Mouse (Mus musculus): ENCODE results near the gene Adgb. TPM values are rescaled to one million over a fixed set of nuclear protein-coding genes. Genes with fewer than 3 reads are reported as not detected.
"Not testable (repeated sequence)": the region's sequence is repeated elsewhere in the genome, so short reads cannot be mapped to it uniquely, and the experiment has no call there.

Adgb gene
- 0.02 TPM in 1 of 2 replicates, not detected in the other for polyA plus RNA-seq (2012; rRNA removed)

GRCm38 (mm10) chr10:10471961-10472610 lies at the start of gene Adgb:
Gene Adgb (minus strand): TSS chr10:10472326.
- WGBS = 17% methylated on average over 22 of the region's 22 CpGs
- DNase-seq (ENCODE audit: low read depth, low spot score) = no peak

- DNase-seq (ENCODE audit: low read depth, low spot score) = no peak
- WGBS = 38% methylated on average over 1 of the region's 1 CpGs
Measured at GRCm38 (mm10) chr10:10480139-10480538, 8.0 kb upstream of the Adgb start.

GRCm38 (mm10) chr10:10477429-10477828 lies 5.3 kb upstream of the Adgb start:
- WGBS = 37% methylated on average over 10 of the region's 10 CpGs
- DNase-seq (ENCODE audit: low read depth, low spot score) = not testable (repeated sequence)

- 25% methylated on average over 5 of the region's 5 CpGs for WGBS
- no peak for DNase-seq (ENCODE audit: low read depth, low spot score)
Measured at GRCm38 (mm10) chr10:10476956-10477355, 4.8 kb upstream of the Adgb start.

GRCm38 (mm10) chr10:10476549-10476948 lies 4.4 kb upstream of the Adgb start:
- DNase-seq (ENCODE audit: low read depth, low spot score) = no peak

GRCm38 (mm10) chr10:10468699-10469547 lies 3.2 kb downstream of the Adgb start:
- 10% methylated on average over 6 of the region's 6 CpGs for WGBS
- peak; percentile 64 for DNase-seq (ENCODE audit: low read depth, low spot score)

More at GRCm38 (mm10) chr10:10476549-10476948, 4.4 kb upstream of the Adgb start:
- 18% methylated on average over 2 of the region's 2 CpGs for WGBS

GRCm38 (mm10) chr10:10460113-10460512 lies 12.0 kb downstream of the Adgb start:
- DNase-seq (ENCODE audit: low read depth, low spot score) = no peak
- WGBS = 65% methylated on average over 2 of the region's 2 CpGs

GRCm38 (mm10) chr10:10456991-10457390 lies 15.1 kb downstream of the Adgb start:
- 54% methylated on average over 5 of the region's 5 CpGs for WGBS

GRCm38 (mm10) chr10:10449067-10449466 lies 23.1 kb downstream of the Adgb start:
- WGBS = 19% methylated on average over 3 of the region's 3 CpGs
- peak; percentile 11 for DNase-seq (ENCODE audit: low read depth, low spot score)

More at GRCm38 (mm10) chr10:10456991-10457390, 15.1 kb downstream of the Adgb start:
- DNase-seq (ENCODE audit: low read depth, low spot score) = no peak

- 82% methylated on average over 3 of the region's 3 CpGs for WGBS
- no peak for DNase-seq (ENCODE audit: low read depth, low spot score)
Measured at GRCm38 (mm10) chr10:10444841-10445466, 27.2 kb downstream of the Adgb start.

GRCm38 (mm10) chr10:10443558-10443957 lies 28.6 kb downstream of the Adgb start:
- no peak for DNase-seq (ENCODE audit: low read depth, low spot score)

GRCm38 (mm10) chr10:10435014-10435413 lies 37.1 kb downstream of the Adgb start:
- no peak for DNase-seq (ENCODE audit: low read depth, low spot score)
- WGBS = 78% methylated on average over 1 of the region's 1 CpGs

GRCm38 (mm10) chr10:10429635-10430034 lies 42.5 kb downstream of the Adgb start:
- WGBS = 65% methylated on average over 5 of the region's 5 CpGs
- no peak for DNase-seq (ENCODE audit: low read depth, low spot score)

- DNase-seq (ENCODE audit: low read depth, low spot score) = no peak
- WGBS = 85% methylated on average over 7 of the region's 7 CpGs
Measured at GRCm38 (mm10) chr10:10429032-10429431, 43.1 kb downstream of the Adgb start.

GRCm38 (mm10) chr10:10424383-10424782 lies 47.7 kb downstream of the Adgb start:
- no peak for DNase-seq (ENCODE audit: low read depth, low spot score)

GRCm38 (mm10) chr10:10411046-10411445 lies 61.1 kb downstream of the Adgb start:
- DNase-seq (ENCODE audit: low read depth, low spot score) = no peak
- WGBS = 36% methylated on average over 5 of the region's 5 CpGs

More at GRCm38 (mm10) chr10:10424383-10424782, 47.7 kb downstream of the Adgb start:
- WGBS = 90% methylated on average over 2 of the region's 2 CpGs

GRCm38 (mm10) chr10:10408166-10408565 lies 64.0 kb downstream of the Adgb start:
- DNase-seq (ENCODE audit: low read depth, low spot score) = peak; percentile 33

GRCm38 (mm10) chr10:10395784-10396481 lies 76.2 kb downstream of the Adgb start:
- no peak for DNase-seq (ENCODE audit: low read depth, low spot score)
- WGBS = 73% methylated on average over 4 of the region's 4 CpGs

More at GRCm38 (mm10) chr10:10408166-10408565, 64.0 kb downstream of the Adgb start:
- 4% methylated on average over 3 of the region's 3 CpGs for WGBS

- WGBS = 35% methylated on average over 1 of the region's 1 CpGs
- DNase-seq (ENCODE audit: low read depth, low spot score) = no peak
Measured at GRCm38 (mm10) chr10:10374629-10375028, 97.5 kb downstream of the Adgb start.

- 54% methylated on average over 1 of the region's 1 CpGs for WGBS
- DNase-seq (ENCODE audit: low read depth, low spot score) = no peak
Measured at GRCm38 (mm10) chr10:10364025-10364424, 108.1 kb downstream of the Adgb start.

All from large intestine, adult 2 months (tissue).